Mouse (Mus musculus): ENCODE data around the gene Grrp1. TPM values are rescaled to one million over a fixed set of nuclear protein-coding genes. Genes with fewer than 3 reads are reported as not detected.

Gene Grrp1
- polyA plus RNA-seq, 1 experiment from 2014 or later: 11.0 TPM

DNA sequence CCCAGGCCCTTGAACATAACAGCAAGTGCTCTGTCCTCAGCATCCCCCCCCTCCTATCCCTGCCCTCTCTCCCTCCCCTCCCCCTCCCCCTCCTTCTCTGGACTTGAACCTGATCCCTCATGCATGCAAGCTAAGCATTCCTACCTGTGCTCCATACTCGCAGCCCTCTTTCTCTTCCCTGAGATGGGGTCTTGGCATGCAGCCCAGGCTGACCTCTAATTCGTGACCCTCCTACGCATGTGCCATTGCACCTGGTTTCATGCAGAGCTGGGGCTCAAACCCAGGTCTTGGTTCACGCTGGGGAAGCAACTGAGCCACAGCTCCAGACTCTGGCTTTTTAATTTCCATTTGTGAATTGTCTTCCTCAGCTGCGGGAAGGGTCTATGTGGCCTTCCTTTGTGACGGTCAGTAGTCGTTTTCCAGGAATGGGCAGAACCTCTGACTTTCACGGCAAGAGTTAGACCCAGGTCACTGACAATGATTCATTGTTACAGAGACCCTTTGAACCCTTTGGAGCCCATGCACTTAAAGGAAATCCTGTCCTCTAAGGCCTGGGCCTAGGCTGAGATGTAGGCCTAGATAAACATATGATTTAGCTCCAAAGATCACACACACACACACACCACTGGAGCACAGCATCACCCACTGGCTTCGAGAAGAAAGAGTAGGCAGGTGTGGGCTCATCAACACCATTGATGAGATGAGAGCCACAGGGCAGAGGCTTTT lies 12.1 kb upstream of the Grrp1 start:
- H3K27ac ChIP-seq: no peak overlapping the region
- ATAC-seq (ENCODE audit: borderline replicate concordance, extremely low read depth, low FRiP score, low TSS enrichment): no peak
- no peak overlapping the region for H3K9ac ChIP-seq
- H3K9me3 ChIP-seq: no peaks in the 10 kb centered on the region
- no peaks in the 10 kb centered on the region for H3K36me3 ChIP-seq
- H3K27me3 ChIP-seq: no peaks in the 10 kb centered on the region
- H3K4me1 ChIP-seq: no peaks in the 10 kb centered on the region; the same call in 1 of the 2 replicates
- 46% methylated on average over 9 of the region's 9 CpGs for WGBS
- no peak overlapping the region for H3K4me3 ChIP-seq
- no peak overlapping the region for H3K4me2 ChIP-seq

DNA sequence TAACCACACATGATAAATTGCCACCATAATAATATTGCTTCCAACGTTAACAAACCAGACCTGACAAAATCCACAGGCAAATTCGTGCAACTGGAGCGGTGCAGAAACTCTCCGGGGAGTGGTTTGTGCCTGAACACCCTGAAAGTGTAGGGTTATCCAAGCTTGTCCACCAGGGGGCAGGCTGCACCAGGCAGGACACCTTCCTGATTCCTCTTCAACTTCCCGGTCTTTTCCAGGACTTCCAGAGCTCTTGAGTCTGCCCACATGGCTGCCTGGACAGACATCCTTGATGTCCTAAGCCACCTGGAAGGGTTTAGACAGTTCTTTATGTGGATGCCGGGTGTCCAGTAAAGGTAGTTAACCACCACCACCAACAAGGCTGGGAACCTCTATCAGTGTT lies 9.3 kb upstream of the Grrp1 start:
- no peaks in the 10 kb centered on the region for H3K27me3 ChIP-seq
- no peak for ATAC-seq (ENCODE audit: borderline replicate concordance, extremely low read depth, low FRiP score, low TSS enrichment)
- H3K9ac ChIP-seq: no peak overlapping the region
- no peak overlapping the region for H3K4me3 ChIP-seq
- no peaks in the 10 kb centered on the region for H3K36me3 ChIP-seq
- 33% methylated on average over 6 of the region's 6 CpGs for WGBS
- H3K27ac ChIP-seq: no peak overlapping the region
- no peaks in the 10 kb centered on the region for H3K9me3 ChIP-seq
- no peak overlapping the region for H3K4me2 ChIP-seq
- H3K4me1 ChIP-seq: peaks cover 4% of the 10 kb centered on the region; the same call in 1 of the 2 replicates

DNA sequence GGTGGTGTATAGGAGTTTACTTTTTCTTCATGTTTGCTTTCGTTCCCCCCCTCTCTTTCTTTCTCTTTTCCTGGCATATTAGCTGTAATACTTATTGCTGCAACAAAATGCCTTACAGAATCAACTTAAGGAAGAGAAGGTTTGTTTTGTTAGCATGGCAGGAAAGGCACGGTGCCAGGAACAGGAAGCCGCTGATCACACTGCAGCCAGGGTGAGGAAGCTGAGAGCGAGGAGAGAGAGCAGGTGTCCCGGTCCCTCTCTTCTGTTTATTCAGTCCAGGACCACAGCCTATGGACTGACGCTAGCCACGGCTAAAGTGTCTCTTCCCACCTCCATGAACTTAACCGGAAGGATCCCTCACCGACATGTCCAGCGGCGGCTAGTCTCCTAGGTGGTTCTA lies 4.4 kb upstream of the Grrp1 start:
- no peak for ATAC-seq (ENCODE audit: borderline replicate concordance, extremely low read depth, low FRiP score, low TSS enrichment)
- Histone ChIP-seq H3K9me3 (no peaks in the 10 kb centered on the region), H3K4me3 (no peak overlapping the region), H3K27me3 (peaks cover 14% of the 10 kb centered on the region), H3K27ac (peak overlapping the region; percentile 70; the same call in 1 of the 2 replicates), H3K4me1 (peaks cover 44% of the 10 kb centered on the region), H3K9ac (no peak overlapping the region), H3K4me2 (peak overlapping the region; percentile 6; the same call in 1 of the 2 replicates), H3K36me3 (no peaks in the 10 kb centered on the region)
- WGBS: 37% methylated on average over 11 of the region's 11 CpGs

DNA sequence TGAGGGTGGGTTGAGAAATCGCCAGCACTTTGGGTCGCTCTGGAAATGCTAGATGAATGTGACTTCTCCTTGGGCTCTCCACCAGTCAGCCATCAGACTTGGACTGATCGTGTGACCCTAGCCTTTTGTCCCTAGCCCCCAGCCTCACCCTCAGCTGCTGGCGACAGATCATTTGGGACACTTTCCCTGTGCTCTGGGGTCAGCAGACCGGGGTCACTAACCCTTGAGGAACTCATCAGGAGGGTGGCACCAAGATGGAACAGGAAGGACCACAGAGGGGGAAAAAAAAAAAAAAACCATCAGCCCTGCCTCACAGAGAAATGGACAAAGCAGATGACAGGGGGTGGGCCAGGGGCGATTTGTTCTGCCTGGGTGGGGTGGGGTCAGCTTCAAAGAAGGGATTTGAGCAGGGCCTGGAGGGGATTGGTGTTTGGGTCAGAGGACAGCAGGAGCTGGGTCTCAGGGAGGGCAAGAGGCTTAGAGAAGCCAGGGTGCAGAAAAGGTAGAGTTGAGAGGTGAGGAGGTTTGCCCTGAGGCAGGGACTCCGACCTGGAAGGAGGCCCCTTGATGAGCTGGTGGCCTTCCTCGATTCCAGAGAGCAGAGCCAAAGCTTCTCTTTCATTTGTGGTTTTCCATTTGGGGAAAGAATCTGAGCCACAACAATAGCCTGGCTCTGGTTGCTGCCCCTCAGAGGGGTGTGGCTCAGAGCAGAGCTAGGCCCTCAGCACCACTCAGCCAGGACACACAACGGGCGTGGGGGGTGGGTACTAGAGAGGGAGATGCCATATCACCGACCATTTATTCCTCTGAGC lies 3.5 kb upstream of the Grrp1 start:
- no peaks in the 10 kb centered on the region for H3K36me3 ChIP-seq
- H3K9me3 ChIP-seq: no peaks in the 10 kb centered on the region
- H3K9ac ChIP-seq: no peak overlapping the region
- peak overlapping the region; percentile 70 for H3K27ac ChIP-seq
- peaks cover 24% of the 10 kb centered on the region for H3K27me3 ChIP-seq
- ATAC-seq (ENCODE audit: borderline replicate concordance, extremely low read depth, low FRiP score, low TSS enrichment): no peak
- WGBS: 27% methylated on average over 11 of the region's 11 CpGs
- peak overlapping the region; percentile 6; the same call in 1 of the 2 replicates for H3K4me2 ChIP-seq
- H3K4me1 ChIP-seq: peaks cover 51% of the 10 kb centered on the region
- no peak overlapping the region for H3K4me3 ChIP-seq

DNA sequence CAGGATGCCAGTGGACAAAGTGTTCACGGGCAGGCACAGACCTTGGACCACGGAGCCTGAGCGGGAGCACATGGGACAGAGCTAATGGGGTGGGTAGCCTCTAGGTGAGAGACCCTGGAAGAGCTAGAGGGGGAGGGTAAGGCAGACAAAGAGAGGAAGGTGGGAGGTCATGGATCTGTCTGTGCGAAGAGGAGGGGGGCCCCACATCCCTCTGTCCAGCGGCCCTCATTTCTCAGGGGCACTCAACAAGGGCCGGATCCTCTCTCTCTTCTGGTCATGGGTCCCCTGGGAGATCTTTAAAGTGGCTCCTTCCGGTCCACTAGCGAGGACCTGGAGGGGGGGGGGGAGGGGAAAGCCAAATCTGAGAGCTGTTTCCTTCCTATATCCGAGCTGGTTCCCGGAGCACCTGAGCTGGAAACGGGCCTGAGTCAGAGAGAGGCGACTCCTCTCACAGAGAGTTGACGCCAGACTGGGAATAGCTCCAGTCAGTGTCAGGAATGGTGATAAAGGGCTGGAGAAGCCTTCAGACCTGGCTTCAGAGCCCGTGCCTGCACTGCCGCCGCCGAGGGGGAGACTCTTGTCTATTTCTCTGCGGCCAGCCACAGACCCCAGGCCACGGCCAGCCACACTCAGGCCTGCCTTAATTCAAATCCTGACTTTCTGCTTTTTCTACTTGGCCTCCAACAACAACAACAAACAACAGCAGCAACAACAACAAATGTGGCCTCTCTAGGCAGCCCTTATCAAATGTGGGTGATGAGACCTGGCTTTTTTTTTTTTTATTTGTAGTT lies 2.7 kb upstream of the Grrp1 start:
- Histone ChIP-seq H3K9ac (no peak overlapping the region), H3K9me3 (no peaks in the 10 kb centered on the region), H3K27ac (peak overlapping the region; percentile 70), H3K4me2 (peak overlapping the region; percentile 13; the same call in 1 of the 2 replicates), H3K36me3 (no peaks in the 10 kb centered on the region), H3K4me3 (no peak overlapping the region), H3K27me3 (peaks cover 32% of the 10 kb centered on the region), H3K4me1 (peaks cover 59% of the 10 kb centered on the region)
- WGBS: 14% methylated on average over 17 of the region's 19 CpGs
- peak; percentile 10; the same call in 1 of the 2 replicates for ATAC-seq (ENCODE audit: borderline replicate concordance, extremely low read depth, low FRiP score, low TSS enrichment)

GRCm38 (mm10) chr4:134255854-134256253 lies 1.9 kb upstream of the Grrp1 start:
- peaks cover 39% of the 10 kb centered on the region for H3K27me3 ChIP-seq
- peak overlapping the region; percentile 70 for H3K27ac ChIP-seq
- peak overlapping the region; percentile 13; the same call in 1 of the 2 replicates for H3K4me2 ChIP-seq
- no peak for ATAC-seq (ENCODE audit: borderline replicate concordance, extremely low read depth, low FRiP score, low TSS enrichment)
- 0 out of 2 replicates have a peak overlapping the region, but pooled peaks have one; percentile 7 for H3K9ac ChIP-seq
- H3K4me1 ChIP-seq: peaks cover 67% of the 10 kb centered on the region
- WGBS: 40% methylated on average over 4 of the region's 4 CpGs
- no peaks in the 10 kb centered on the region for H3K9me3 ChIP-seq
- H3K4me3 ChIP-seq: no peak overlapping the region
- H3K36me3 ChIP-seq: no peaks in the 10 kb centered on the region

GRCm38 (mm10) chr4:134254835-134255234 lies 929 bp upstream of the Grrp1 start:
- H3K36me3 ChIP-seq: no peaks in the 10 kb centered on the region
- no peak overlapping the region for H3K4me3 ChIP-seq
- 52% methylated on average over 3 of the region's 3 CpGs for WGBS
- H3K9me3 ChIP-seq: no peaks in the 10 kb centered on the region
- no peak overlapping the region for H3K4me2 ChIP-seq
- ATAC-seq (ENCODE audit: borderline replicate concordance, extremely low read depth, low FRiP score, low TSS enrichment): no peak
- no peak overlapping the region for H3K27ac ChIP-seq
- peaks cover 49% of the 10 kb centered on the region for H3K27me3 ChIP-seq
- no peak overlapping the region for H3K9ac ChIP-seq
- H3K4me1 ChIP-seq: peaks cover 77% of the 10 kb centered on the region

- H3K9me3 ChIP-seq: no peaks in the 10 kb centered on the region
- peaks cover 80% of the 10 kb centered on the region for H3K4me1 ChIP-seq
- WGBS: 20% methylated on average over 15 of the region's 15 CpGs
- H3K9ac ChIP-seq: 0 out of 2 replicates have a peak overlapping the region, but pooled peaks have one; percentile 17
- ATAC-seq (ENCODE audit: borderline replicate concordance, extremely low read depth, low FRiP score, low TSS enrichment): no peak
- peak overlapping the region; percentile 57 for H3K27ac ChIP-seq
- no peaks in the 10 kb centered on the region for H3K36me3 ChIP-seq
- peaks cover 64% of the 10 kb centered on the region for H3K27me3 ChIP-seq
- H3K4me3 ChIP-seq: peak overlapping the region; percentile 45
- H3K4me2 ChIP-seq: peak overlapping the region; percentile 95
Observed at GRCm38 (mm10) chr4:134252911-134253721, 790 bp downstream of the Grrp1 start.

DNA sequence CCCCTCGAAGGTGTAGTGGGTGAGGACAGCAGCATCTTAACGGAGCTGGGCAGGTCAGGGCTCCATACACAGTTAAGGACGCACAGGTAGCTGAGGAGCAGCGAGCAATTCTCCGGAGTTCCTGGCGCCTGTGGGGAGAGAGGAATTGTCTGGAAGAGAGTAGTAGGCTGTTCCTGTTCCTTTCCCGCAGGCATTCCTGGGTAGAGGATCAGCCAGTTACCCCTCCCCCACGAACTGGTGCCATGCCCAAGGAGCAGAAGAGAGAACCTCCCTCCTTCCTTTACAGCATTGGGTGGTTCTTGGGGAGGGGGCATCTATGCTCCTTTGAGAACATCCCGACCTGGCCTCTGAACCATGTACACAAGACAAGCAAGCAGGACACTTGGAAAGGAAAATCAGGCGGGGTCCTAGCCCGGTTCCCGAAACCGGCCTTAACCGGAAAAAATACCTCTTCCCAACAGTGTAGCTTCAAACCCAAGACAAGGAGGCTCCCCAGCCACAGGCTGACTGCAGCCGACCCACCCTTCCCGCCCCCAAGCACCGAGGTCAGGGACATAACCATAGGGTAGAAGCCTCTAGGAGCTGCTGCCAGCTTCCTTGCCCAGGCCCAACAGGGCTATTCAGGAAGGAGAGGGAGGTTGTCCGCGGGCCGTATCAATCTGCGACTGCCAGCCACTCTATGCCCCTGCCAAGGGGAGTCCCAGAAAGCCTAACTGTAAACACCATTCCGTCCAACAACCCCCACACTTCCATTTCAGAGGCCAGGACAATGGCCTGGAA lies 1.6 kb downstream of the Grrp1 start:
- Histone ChIP-seq H3K36me3 (no peaks in the 10 kb centered on the region), H3K9ac (peak overlapping the region; percentile 47), H3K9me3 (no peaks in the 10 kb centered on the region), H3K4me1 (peaks cover 75% of the 10 kb centered on the region), H3K4me3 (peak overlapping the region; percentile 45), H3K27me3 (peaks cover 72% of the 10 kb centered on the region), H3K27ac (peak overlapping the region; percentile 57), H3K4me2 (peak overlapping the region; percentile 95)
- 15% methylated on average over 22 of the region's 22 CpGs for WGBS
- ATAC-seq (ENCODE audit: borderline replicate concordance, extremely low read depth, low FRiP score, low TSS enrichment): no peak
